Mouse (Mus musculus) cerebellum, adult (tissue): Measurements from ENCODE around the gene Cenpk.
"Not testable (repeated sequence)": the region's sequence is repeated elsewhere in the genome, so short reads cannot be mapped to it uniquely, and the experiment has no call there.

ENCODE experiments used
- ATAC-seq: cut with Nextera tagmentation; 2 replicates; pipeline ENCODE4 v1.9.2; 2017; ENCODE audit warnings: mild to moderate bottlenecking, moderate library complexity, mixed read lengths; ENCODE audit not compliant: insufficient number of reproducible peaks, low FRiP score, low TSS enrichment

The Cenpk gene

GRCm38 (mm10) chr13:104228384-104229066 lies at the start of gene Cenpk, which contains the start of gene Ppwd1:
Cenpk (plus strand) TSS chr13:104228611.
Ppwd1 (minus strand) TSS chr13:104228843.
- ATAC-seq, result peak; percentile 99

- peak; percentile 98 for ATAC-seq
Measured at GRCm38 (mm10) chr13:104178650-104179121, 49.7 kb upstream of the Cenpk start, which contains the start of gene Trim23. Trim23 (plus strand) TSS chr13:104178797.

- no peak for ATAC-seq
Measured at GRCm38 (mm10) chr13:104179176-104179888, 49.1 kb upstream of the Cenpk start.

- no peak for ATAC-seq
Measured at GRCm38 (mm10) chr13:104187357-104187756, 41.1 kb upstream of the Cenpk start.

GRCm38 (mm10) chr13:104195891-104196290 lies 32.5 kb upstream of the Cenpk start:
- not testable (repeated sequence) for ATAC-seq

- ATAC-seq, result no peak
Measured at GRCm38 (mm10) chr13:104204313-104204712, 24.1 kb upstream of the Cenpk start.

- no peak for ATAC-seq
Measured at GRCm38 (mm10) chr13:104227478-104227877, 933 bp upstream of the Cenpk start.

GRCm38 (mm10) chr13:104229181-104229580 lies 770 bp downstream of the Cenpk start:
- no peak for ATAC-seq

- no peak for ATAC-seq
Measured at GRCm38 (mm10) chr13:104258997-104259396, 30.6 kb downstream of the Cenpk start.

- peak; percentile 76 for ATAC-seq
Measured at GRCm38 (mm10) chr13:104285031-104285431, 56.6 kb downstream of the Cenpk start.

GRCm38 (mm10) chr13:104285737-104286311 lies 57.4 kb downstream of the Cenpk start:
- 0 out of 2 replicates have a peak, but pooled peaks have one; percentile 18 for ATAC-seq

GRCm38 (mm10) chr13:104286336-104286735 lies 57.9 kb downstream of the Cenpk start:
- no peak for ATAC-seq

- peak; percentile 59 for ATAC-seq
Measured at GRCm38 (mm10) chr13:104286897-104287309, 58.5 kb downstream of the Cenpk start.

GRCm38 (mm10) chr13:104287366-104288225 lies 59.2 kb downstream of the Cenpk start, which contains the start of gene Adamts6:
Adamts6 (plus strand) TSS chr13:104287835.
- ATAC-seq, result no peak

GRCm38 (mm10) chr13:104288226-104288859 lies 59.9 kb downstream of the Cenpk start:
- ATAC-seq, result 0 out of 2 replicates have a peak, but pooled peaks have one; percentile 63

- ATAC-seq, result no peak
Measured at GRCm38 (mm10) chr13:104289176-104289575, 60.8 kb downstream of the Cenpk start.

- ATAC-seq, result no peak
Measured at GRCm38 (mm10) chr13:104295472-104295871, 67.1 kb downstream of the Cenpk start.
